Mouse (Mus musculus) cortical plate, adult 2 months (tissue): ENCODE measurements at regions not wholly inside any gene's neighbourhood (a gene's known extent, or its start where the extent isn't known, plus 50 kb on each side); places are given as distances from the start of the nearest gene placed in this dataset.

Source experiments
- CTCF ChIP-seq: fragments of 200-500 bp; IDR thresholded peaks from 2 replicates; pipeline ENCODE4 v1.5.1; 2011; ENCODE audit warnings: mild to moderate bottlenecking, control low read depth, low read length; ENCODE audit not compliant: insufficient read depth; ENCODE audit errors: extremely low read depth
- POLR2A ChIP-seq: fragments of 200-500 bp; IDR thresholded peaks from 2 replicates; pipeline ENCODE4 v1.6.1; 2011; ENCODE audit warnings: mild to moderate bottlenecking, low read length, control low read depth; ENCODE audit not compliant: insufficient read depth; ENCODE audit errors: extremely low read depth

- no peak for TF ChIP-seq CTCF
- TF ChIP-seq POLR2A: no peak
Observed at GRCm38 (mm10) chr12:106565263-106565681, 555.2 kb downstream of the Vrk1 start.
